Mouse (Mus musculus) hindbrain, embryonic 13.5 days (tissue): ENCODE results near the gene Ccdc191. TPM values are rescaled to one million over a fixed set of nuclear protein-coding genes. Genes with fewer than 3 reads are reported as not detected.

Experiments
- ATAC-seq: fragments of 200-750 bp; cut with Nextera tagmentation; 2 replicates; pipeline ENCODE4 v1.8.0; 2017; ENCODE audit warnings: moderate TSS enrichment; ENCODE audit not compliant: low FRiP score
- H3K27ac ChIP-seq: fragments of 300-500 bp; sonication (generic); 2 replicates; pipeline ENCODE4 v1.5.1; 2015; ENCODE audit warnings: inconsistent platforms, mild to moderate bottlenecking, moderate library complexity
- H3K27me3 ChIP-seq: fragments of 300-500 bp; sonication (generic); 2 replicates; pipeline ENCODE4 v1.6.1; 2015; ENCODE audit warnings: mild to moderate bottlenecking, inconsistent platforms
- H3K36me3 ChIP-seq: fragments of 300-500 bp; sonication (generic); 2 replicates; pipeline ENCODE4 v1.6.1; 2015; ENCODE audit warnings: mild to moderate bottlenecking, inconsistent platforms
- H3K4me1 ChIP-seq: fragments of 300-500 bp; sonication (generic); replicated peaks from 2 replicates; pipeline ENCODE4 v1.6.1; 2015; ENCODE audit warnings: inconsistent platforms
- H3K4me2 ChIP-seq: fragments of 300-500 bp; sonication (generic); 2 replicates; pipeline ENCODE4 v1.6.1; 2015; ENCODE audit warnings: inconsistent platforms, mild to moderate bottlenecking, moderate library complexity
- H3K4me3 ChIP-seq: fragments of 300-500 bp; sonication (generic); 2 replicates; pipeline ENCODE4 v1.5.1; 2015; ENCODE audit warnings: mild to moderate bottlenecking, inconsistent platforms
- H3K9ac ChIP-seq: fragments of 300-500 bp; sonication (generic); 2 replicates; pipeline ENCODE4 v1.6.1; 2015; ENCODE audit warnings: mild to moderate bottlenecking, inconsistent platforms
- H3K9me3 ChIP-seq: fragments of 300-500 bp; sonication (generic); 2 replicates; pipeline ENCODE4 v1.6.1; 2016; ENCODE audit warnings: inconsistent platforms
- WGBS: fragments of 180-500 bp; shearing (Covaris S2); methylation state at CpG from one replicate; pipeline ENCODE4 v1.1.7; 2015; 5-methylcytosine and 5-hydroxymethylcytosine counted together
- polyA plus RNA-seq: library from polyadenylated mRNA; unstranded; fragments of >200 nt; fragmentation: Nextera tagmentation; extraction: Ambion mirVana; gene quantifications from 2 replicates; pipeline ENCODE4 v1.2.1, GENCODE M21; 2015

Ccdc191 gene
- polyA plus RNA-seq, 1 experiment from 2014 or later: 12.0 TPM

- Histone ChIP-seq H3K4me1 (0 out of 2 replicates have a peak, but pooled peaks cover 4% of the 10 kb centered on the region), H3K27ac (no peak overlapping the region), H3K27me3 (no peaks in the 10 kb centered on the region), H3K4me3 (no peak overlapping the region), H3K9ac (no peak overlapping the region), H3K9me3 (no peaks in the 10 kb centered on the region), H3K4me2 (no peak overlapping the region), H3K36me3 (no peaks in the 10 kb centered on the region)
- whole genome bisulfite sequencing: 90% methylated on average over 6 of the region's 6 CpGs
- ATAC-seq: no peak
Measured at GRCm38 (mm10) chr16:43933041-43933440, 43.4 kb downstream of the Ccdc191 start.

DNA sequence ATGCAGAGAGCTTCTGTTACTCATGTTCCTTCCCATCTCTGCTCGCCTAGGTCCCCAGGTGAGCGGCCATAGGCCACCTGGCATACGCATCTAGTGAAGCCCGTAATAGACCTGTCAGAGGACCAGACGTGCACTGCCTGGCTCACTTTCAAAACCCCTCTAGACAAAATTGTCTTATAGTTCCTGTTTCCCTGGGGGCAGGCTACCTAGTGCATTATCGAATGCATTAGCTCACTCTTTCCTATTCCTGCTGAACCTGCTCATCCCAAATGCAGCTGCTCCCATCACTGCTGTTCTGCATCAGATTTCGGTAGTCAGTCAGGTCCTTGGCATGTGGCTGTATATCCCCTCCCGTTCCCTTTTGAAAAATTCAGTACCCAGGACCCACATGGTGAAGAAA lies 45.3 kb downstream of the Ccdc191 start:
- ATAC-seq: no peak
- Histone ChIP-seq H3K27ac (no peak overlapping the region), H3K36me3 (no peaks in the 10 kb centered on the region), H3K4me2 (no peak overlapping the region), H3K9ac (no peak overlapping the region), H3K27me3 (no peaks in the 10 kb centered on the region), H3K4me1 (0 out of 2 replicates have a peak, but pooled peaks cover 4% of the 10 kb centered on the region), H3K4me3 (no peak overlapping the region), H3K9me3 (no peaks in the 10 kb centered on the region)
- 82% methylated on average over 8 of the region's 8 CpGs for WGBS

DNA sequence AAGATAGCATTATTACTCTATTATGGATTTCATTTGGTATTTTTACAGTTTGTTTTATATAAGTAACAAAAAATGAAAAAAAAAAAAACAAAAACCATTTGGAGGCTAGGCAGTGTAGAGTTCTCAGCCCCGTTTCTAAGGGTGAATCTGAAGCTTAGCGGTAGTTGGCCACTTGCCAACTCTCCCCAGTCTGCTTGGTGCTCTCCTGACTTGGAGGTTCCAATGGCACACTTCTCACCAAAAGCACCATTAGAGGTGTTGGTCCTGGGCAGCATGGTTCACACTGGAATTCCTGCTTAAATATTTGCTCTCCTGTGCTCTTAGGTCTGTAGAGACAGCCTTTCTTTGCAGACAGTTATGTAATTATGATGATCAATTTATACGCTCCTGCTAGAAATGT lies 45.8 kb downstream of the Ccdc191 start:
- 0 out of 2 replicates have a peak, but pooled peaks cover 4% of the 10 kb centered on the region for H3K4me1 ChIP-seq
- H3K27ac ChIP-seq: no peak overlapping the region
- ATAC-seq: no peak
- H3K4me2 ChIP-seq: no peak overlapping the region
- H3K9ac ChIP-seq: no peak overlapping the region
- H3K36me3 ChIP-seq: no peaks in the 10 kb centered on the region
- H3K9me3 ChIP-seq: no peaks in the 10 kb centered on the region
- H3K4me3 ChIP-seq: no peak overlapping the region
- H3K27me3 ChIP-seq: no peaks in the 10 kb centered on the region
- WGBS: 70% methylated on average over 3 of the region's 3 CpGs

DNA sequence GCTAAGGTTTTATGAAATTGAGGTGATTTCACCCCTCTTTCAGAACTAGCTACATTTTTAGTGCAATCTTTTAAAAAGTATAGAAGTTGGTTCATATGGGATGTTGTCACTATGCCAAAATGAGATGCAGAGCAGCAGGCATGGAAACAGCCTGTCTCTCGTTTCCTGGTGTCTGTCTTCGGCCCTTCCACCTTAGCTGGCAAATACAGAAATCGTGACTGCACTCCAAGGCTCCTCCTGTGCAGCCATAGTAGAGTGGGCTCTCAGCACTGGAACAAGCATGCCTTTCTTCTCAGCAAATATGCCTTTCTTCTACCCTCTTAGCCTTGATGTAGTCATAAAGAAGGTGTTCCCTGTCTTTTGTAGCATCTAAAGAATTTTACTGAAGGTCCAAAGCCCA lies 46.3 kb downstream of the Ccdc191 start:
- no peak overlapping the region for H3K4me3 ChIP-seq
- WGBS: 81% methylated on average over 3 of the region's 3 CpGs
- no peak overlapping the region for H3K27ac ChIP-seq
- 0 out of 2 replicates have a peak, but pooled peaks cover 4% of the 10 kb centered on the region for H3K4me1 ChIP-seq
- no peak overlapping the region for H3K4me2 ChIP-seq
- H3K36me3 ChIP-seq: no peaks in the 10 kb centered on the region
- no peak for ATAC-seq
- H3K9ac ChIP-seq: no peak overlapping the region
- no peaks in the 10 kb centered on the region for H3K27me3 ChIP-seq
- H3K9me3 ChIP-seq: no peaks in the 10 kb centered on the region

GRCm38 (mm10) chr16:43940846-43941245 lies 51.2 kb downstream of the Ccdc191 start:
- WGBS: 93% methylated on average over 4 of the region's 4 CpGs
- no peaks in the 10 kb centered on the region for H3K36me3 ChIP-seq
- H3K27me3 ChIP-seq: no peaks in the 10 kb centered on the region
- H3K9me3 ChIP-seq: no peaks in the 10 kb centered on the region
- no peaks in the 10 kb centered on the region for H3K4me1 ChIP-seq
- no peak for ATAC-seq
- H3K9ac ChIP-seq: no peak overlapping the region
- H3K4me2 ChIP-seq: no peak overlapping the region
- no peak overlapping the region for H3K4me3 ChIP-seq
- H3K27ac ChIP-seq: no peak overlapping the region

DNA sequence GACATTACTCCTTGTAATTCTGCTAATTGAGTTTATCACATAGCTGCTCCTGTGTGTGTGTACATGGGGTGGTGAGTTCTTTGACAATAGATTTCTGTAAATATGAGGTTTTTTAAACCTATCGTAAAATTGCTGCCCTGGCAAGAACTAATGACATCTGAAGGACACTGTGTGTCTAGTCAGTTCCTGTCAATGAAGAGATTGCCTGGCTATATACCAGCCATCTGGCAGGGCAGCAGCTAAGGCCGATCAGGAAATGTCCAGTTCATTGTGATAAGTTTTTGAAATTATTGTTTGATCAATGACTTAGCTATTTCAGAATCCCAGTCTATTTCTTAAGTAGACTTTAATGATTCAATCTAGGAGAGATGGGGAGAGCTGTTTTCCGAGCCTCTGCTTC lies 55.8 kb downstream of the Ccdc191 start:
- Histone ChIP-seq H3K4me1 (no peaks in the 10 kb centered on the region), H3K27ac (no peak overlapping the region), H3K27me3 (no peaks in the 10 kb centered on the region), H3K9me3 (no peaks in the 10 kb centered on the region), H3K4me3 (no peak overlapping the region), H3K4me2 (no peak overlapping the region), H3K9ac (no peak overlapping the region), H3K36me3 (no peaks in the 10 kb centered on the region; the same call in 1 of the 2 replicates)
- WGBS: 93% methylated on average over 3 of the region's 3 CpGs
- no peak for ATAC-seq

DNA sequence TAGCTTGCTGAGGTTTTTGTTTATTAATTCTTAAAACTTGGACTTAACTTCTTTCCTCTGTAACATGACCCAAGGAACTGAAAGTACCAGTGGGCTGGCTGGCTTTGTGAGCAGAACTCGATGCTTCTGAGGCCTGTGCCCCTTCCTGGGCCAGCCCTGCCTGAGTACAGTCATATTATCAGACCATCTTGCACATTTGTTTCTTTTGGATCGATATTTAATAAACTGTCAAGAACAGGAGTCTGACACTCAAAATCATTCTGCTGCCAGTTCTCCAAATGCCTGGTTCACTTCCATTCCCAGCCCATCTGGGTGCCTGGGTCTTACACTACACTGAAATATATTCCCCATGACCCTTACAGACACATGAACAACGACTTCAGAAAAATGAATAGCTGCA lies 56.3 kb downstream of the Ccdc191 start:
- Histone ChIP-seq H3K36me3 (no peaks in the 10 kb centered on the region; the same call in 1 of the 2 replicates), H3K4me2 (no peak overlapping the region)
- WGBS: 82% methylated on average over 3 of the region's 3 CpGs

DNA sequence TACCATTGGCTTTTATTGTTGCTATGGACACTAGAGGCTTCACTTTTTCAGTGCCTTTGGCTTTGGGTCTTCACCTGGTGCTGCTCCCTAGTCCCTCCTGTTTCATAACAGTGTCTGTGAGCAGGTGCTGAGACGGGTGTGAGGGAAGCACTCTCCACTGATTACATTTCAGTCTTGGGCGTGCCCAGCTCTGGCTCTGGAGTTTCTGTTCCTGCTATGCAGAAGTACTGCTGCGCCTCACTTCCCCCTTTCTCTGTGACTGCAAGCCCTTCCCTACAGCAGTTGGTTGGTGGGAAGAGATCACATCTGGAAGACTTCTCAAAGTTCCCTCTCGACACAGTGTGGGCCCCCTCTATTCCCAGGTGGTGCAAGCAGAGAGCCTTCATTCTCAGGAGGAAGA lies 62.0 kb downstream of the Ccdc191 start:
- H3K9me3 ChIP-seq: no peaks in the 10 kb centered on the region
- no peaks in the 10 kb centered on the region; the same call in 1 of the 2 replicates for H3K36me3 ChIP-seq
- no peak overlapping the region for H3K4me2 ChIP-seq
- H3K9ac ChIP-seq: no peak overlapping the region
- no peaks in the 10 kb centered on the region for H3K4me1 ChIP-seq
- ATAC-seq: no peak
- no peaks in the 10 kb centered on the region for H3K27me3 ChIP-seq
- no peak overlapping the region for H3K27ac ChIP-seq
- WGBS: 88% methylated on average over 4 of the region's 4 CpGs
- H3K4me3 ChIP-seq: no peak overlapping the region

More for the DNA sequence above, 56.3 kb downstream of the Ccdc191 start:
- ATAC-seq: no peak
- Histone ChIP-seq H3K4me1 (no peaks in the 10 kb centered on the region), H3K9me3 (no peaks in the 10 kb centered on the region), H3K9ac (no peak overlapping the region), H3K27me3 (no peaks in the 10 kb centered on the region), H3K4me3 (no peak overlapping the region), H3K27ac (no peak overlapping the region)

DNA sequence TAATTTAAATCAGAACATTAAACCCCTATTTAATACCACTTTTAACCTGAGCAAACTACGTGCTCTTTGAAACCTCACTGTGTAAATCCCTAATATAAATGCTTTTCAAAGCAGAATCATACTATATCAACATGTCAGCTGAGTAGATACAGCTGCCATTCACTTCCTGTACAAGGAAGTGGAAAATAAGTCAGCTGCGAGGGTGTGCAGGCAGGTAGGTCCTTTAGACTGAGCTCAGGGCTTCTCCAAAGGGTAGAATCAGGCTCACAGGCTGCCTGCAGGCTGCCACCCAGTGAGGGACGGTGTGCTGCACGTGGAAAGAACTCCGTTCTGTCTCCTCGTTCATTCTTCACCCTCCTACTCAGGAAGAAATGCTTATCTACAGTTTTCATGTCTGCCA lies 65.3 kb downstream of the Ccdc191 start:
- Histone ChIP-seq H3K36me3 (peaks cover 8% of the 10 kb centered on the region), H3K9me3 (no peaks in the 10 kb centered on the region), H3K27me3 (no peaks in the 10 kb centered on the region), H3K4me2 (no peak overlapping the region), H3K4me1 (no peaks in the 10 kb centered on the region), H3K4me3 (no peak overlapping the region), H3K9ac (no peak overlapping the region), H3K27ac (no peak overlapping the region)
- 84% methylated on average over 6 of the region's 6 CpGs for whole genome bisulfite sequencing
- no peak for ATAC-seq

GRCm38 (mm10) chr16:43958038-43958437 lies 68.4 kb downstream of the Ccdc191 start:
- no peak for ATAC-seq
- Histone ChIP-seq H3K27ac (no peak overlapping the region), H3K4me2 (no peak overlapping the region), H3K36me3 (peaks cover 13% of the 10 kb centered on the region), H3K9ac (no peak overlapping the region), H3K4me3 (no peak overlapping the region), H3K9me3 (no peaks in the 10 kb centered on the region), H3K27me3 (no peaks in the 10 kb centered on the region), H3K4me1 (no peaks in the 10 kb centered on the region)
- WGBS: 87% methylated on average over 4 of the region's 4 CpGs

DNA sequence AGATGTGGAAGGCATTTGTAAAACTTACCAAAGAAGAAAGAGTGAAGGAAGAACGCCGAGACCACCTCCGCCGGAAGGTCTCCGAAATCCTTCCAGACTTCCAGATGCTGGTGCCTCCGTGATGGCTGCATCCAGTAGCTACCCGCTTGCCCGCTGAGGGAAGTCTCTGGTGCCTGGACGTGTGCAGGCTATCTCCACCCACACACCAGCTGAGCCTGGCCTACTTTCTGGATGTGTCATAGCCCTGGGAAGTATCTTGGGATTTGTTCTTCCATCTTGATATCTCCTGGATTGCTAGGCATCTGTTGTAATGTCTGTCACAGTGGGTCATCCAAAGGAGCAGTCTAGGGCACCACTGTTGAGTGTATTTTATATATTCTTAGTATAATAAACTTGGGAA lies 73.7 kb downstream of the Ccdc191 start:
- H3K4me1 ChIP-seq: 0 out of 2 replicates have a peak, but pooled peaks cover 4% of the 10 kb centered on the region
- H3K9me3 ChIP-seq: no peaks in the 10 kb centered on the region
- no peak overlapping the region for H3K27ac ChIP-seq
- H3K4me2 ChIP-seq: no peak overlapping the region
- H3K27me3 ChIP-seq: no peaks in the 10 kb centered on the region
- no peak overlapping the region for H3K9ac ChIP-seq
- ATAC-seq: no peak
- WGBS: 89% methylated on average over 9 of the region's 9 CpGs
- H3K4me3 ChIP-seq: no peak overlapping the region
- H3K36me3 ChIP-seq: peaks cover 11% of the 10 kb centered on the region

GRCm38 (mm10) chr16:43963780-43964179 lies 74.2 kb downstream of the Ccdc191 start:
- Histone ChIP-seq H3K36me3 (peaks cover 12% of the 10 kb centered on the region), H3K4me3 (no peak overlapping the region), H3K27me3 (no peaks in the 10 kb centered on the region), H3K9ac (no peak overlapping the region), H3K4me2 (no peak overlapping the region), H3K9me3 (no peaks in the 10 kb centered on the region), H3K27ac (no peak overlapping the region), H3K4me1 (0 out of 2 replicates have a peak, but pooled peaks cover 4% of the 10 kb centered on the region)
- WGBS: 78% methylated on average over 3 of the region's 3 CpGs
- ATAC-seq: no peak

- Histone ChIP-seq H3K27ac (peak overlapping the region; percentile 59), H3K4me3 (no peak overlapping the region), H3K4me1 (0 out of 2 replicates have a peak, but pooled peaks cover 4% of the 10 kb centered on the region), H3K9ac (no peak overlapping the region), H3K36me3 (peaks cover 9% of the 10 kb centered on the region), H3K27me3 (no peaks in the 10 kb centered on the region), H3K4me2 (no peak overlapping the region), H3K9me3 (no peaks in the 10 kb centered on the region)
- WGBS: 64% methylated on average over 13 of the region's 13 CpGs
- ATAC-seq: peak; percentile 85
Measured at GRCm38 (mm10) chr16:43965781-43966389, 76.3 kb downstream of the Ccdc191 start.
